7 mouse cellular contexts compared by ENCODE assay signal in genomic region chr17:9894828-9895685, GRCm38 (mm10).
DNase-seq lines count a peak whose midpoint lies in the region; ATAC-seq and TF ChIP-seq lines count a peak whose summit lies in the region.

No protein-coding gene starts in this region.

- 0 out of 2 replicates have a peak overlapping the region, but pooled peaks have one; percentile 5 for H3K27ac ChIP-seq in hindbrain, embryonic 15.5 days (replicated peaks)
- peak overlapping the region; percentile 84 for H3K27ac ChIP-seq in lung, embryonic 14.5 days (ENCODE audit: low read depth)
- no peak overlapping the region for H3K27ac ChIP-seq in midbrain, embryonic 15.5 days

- TF ChIP-seq CTCF in lung, embryonic 14.5 days (IDR thresholded peaks at IDR 0.05; ENCODE audit: low read depth) = no peak

- peaks cover 16% of the 10 kb centered on the region for H3K4me1 ChIP-seq in hindbrain, embryonic 15.5 days (replicated peaks)
- peaks cover 15% of the 10 kb centered on the region for H3K4me1 ChIP-seq in lung, embryonic 14.5 days (ENCODE audit: insufficient read depth)
- peaks cover 7% of the 10 kb centered on the region; the same call in 1 of the 2 replicates for H3K4me1 ChIP-seq in midbrain, embryonic 15.5 days

- 64% methylated on average over 19 of the region's 19 CpGs for WGBS in hindbrain, embryonic 15.5 days
- 28% methylated on average over 19 of the region's 19 CpGs for WGBS in lung, embryonic 14.5 days
- 67% methylated on average over 19 of the region's 19 CpGs for WGBS in midbrain, embryonic 15.5 days

- no peak for ATAC-seq in hindbrain, embryonic 15.5 days (ENCODE audit: low FRiP score, low read depth)
- peak; percentile 97 for ATAC-seq in lung, embryonic 14.5 days (ENCODE audit: insufficient read depth)
- ATAC-seq in midbrain, embryonic 15.5 days (replicated peaks) = no peak
- no peak for ATAC-seq in granulocyte monocyte progenitor cell, adult 5-6 weeks (replicated peaks; ENCODE audit: poor library complexity, severe bottlenecking)

- H3K27me3 ChIP-seq in hindbrain, embryonic 15.5 days = no peaks in the 10 kb centered on the region
- H3K27me3 ChIP-seq in lung, embryonic 14.5 days (ENCODE audit: insufficient read depth, low read length) = no peaks in the 10 kb centered on the region
- H3K27me3 ChIP-seq in midbrain, embryonic 15.5 days (replicated peaks) = no peaks in the 10 kb centered on the region

- H3K9ac ChIP-seq in hindbrain, embryonic 15.5 days = no peak overlapping the region
- H3K9ac ChIP-seq in lung, embryonic 14.5 days = no peak overlapping the region
- H3K9ac ChIP-seq in midbrain, embryonic 15.5 days = no peak overlapping the region

- no peaks in the 10 kb centered on the region for H3K9me3 ChIP-seq in hindbrain, embryonic 15.5 days
- H3K9me3 ChIP-seq in lung, embryonic 14.5 days (ENCODE audit: low read depth, low read length) = no peaks in the 10 kb centered on the region
- no peaks in the 10 kb centered on the region for H3K9me3 ChIP-seq in midbrain, embryonic 15.5 days

- DNase-seq in adrenal gland, postnatal 4 days (ENCODE audit: low spot score in 2 of 2) = peak; percentile 7 to 39
- peak; percentile 43 for DNase-seq in forelimb bud, embryonic 11.5 days (ENCODE audit: low read depth, low spot score)
- DNase-seq in lung, embryonic 14.5 days = peak; percentile 93
- peak; percentile 30 for DNase-seq in yolk sac, embryonic 10.5 days (ENCODE audit: low spot score)

- no peak overlapping the region for H3K4me3 ChIP-seq in hindbrain, embryonic 15.5 days
- no peak overlapping the region for H3K4me3 ChIP-seq in lung, embryonic 14.5 days (ENCODE audit: low read depth, low read length)
- no peak overlapping the region for H3K4me3 ChIP-seq in midbrain, embryonic 15.5 days

- H3K36me3 ChIP-seq in hindbrain, embryonic 15.5 days = no peaks in the 10 kb centered on the region
- H3K36me3 ChIP-seq in lung, embryonic 14.5 days (ENCODE audit: insufficient read depth) = no peaks in the 10 kb centered on the region
- H3K36me3 ChIP-seq in midbrain, embryonic 15.5 days (replicated peaks) = no peaks in the 10 kb centered on the region

- no peak overlapping the region for H3K4me2 ChIP-seq in hindbrain, embryonic 15.5 days
- peak overlapping the region; percentile 8 for H3K4me2 ChIP-seq in lung, embryonic 14.5 days
- H3K4me2 ChIP-seq in midbrain, embryonic 15.5 days = no peak overlapping the region

Comparison
In these comparisons a context has a peak if more than half of its experiments do, and no peak if none do; other contexts are left out.
1. DNase-seq: peak in every context shown above with its lines; median percentile 93 in lung, embryonic 14.5 days; 43 in forelimb bud, embryonic 11.5 days; 30 in yolk sac, embryonic 10.5 days; 23 in adrenal gland, postnatal 4 days.